8 mouse cellular contexts compared by ENCODE assay signal in the genomic region with DNA sequence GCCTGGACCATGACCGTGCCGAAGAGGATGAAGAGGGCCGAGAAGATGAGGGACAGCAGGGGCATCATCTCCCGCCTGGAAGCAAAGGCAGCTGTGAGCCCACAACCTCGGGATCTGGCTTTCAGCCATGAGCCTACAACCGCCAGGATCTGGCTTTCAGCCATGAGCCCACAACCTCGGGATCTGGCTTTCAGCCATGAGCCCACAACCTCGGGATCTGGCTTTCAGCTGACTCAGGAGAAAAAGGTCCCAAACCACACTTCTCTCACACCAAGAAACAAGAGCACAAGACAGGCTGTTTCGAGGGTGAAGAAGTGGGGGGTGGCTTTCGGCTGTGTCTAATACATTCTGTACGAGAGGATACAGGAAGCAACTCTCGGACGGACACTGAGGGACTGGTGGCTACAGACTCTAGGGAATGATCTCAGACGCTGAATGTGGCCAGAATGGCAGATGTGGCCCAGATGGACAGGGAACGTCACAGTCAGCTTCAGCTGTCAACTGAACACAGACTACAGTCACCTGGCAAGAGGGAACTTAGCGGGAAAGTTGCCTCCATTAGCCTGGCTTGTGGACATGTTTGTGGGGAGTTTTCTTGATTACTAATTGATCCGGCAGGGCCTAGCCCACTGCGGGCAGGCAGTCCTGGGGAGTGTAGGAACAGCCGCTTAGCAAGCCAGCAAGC. TPM values are rescaled to one million over a fixed set of nuclear protein-coding genes. Genes with fewer than 3 reads are reported as not detected.
DNase-seq lines count a peak whose midpoint lies in the region; ATAC-seq and TF ChIP-seq lines count a peak whose summit lies in the region.

No protein-coding gene starts in this region.

- peak overlapping the region; percentile 30 for H3K4me2 ChIP-seq in lung, embryonic 14.5 days
- peak overlapping the region; percentile 52 for H3K4me2 ChIP-seq in heart, embryonic 12.5 days
- peak overlapping the region; percentile 24 for H3K4me2 ChIP-seq in neural tube, embryonic 13.5 days

- H3K27ac ChIP-seq in lung, embryonic 14.5 days (ENCODE audit: low read depth) = peak overlapping the region; percentile 91
- H3K27ac ChIP-seq in brown adipose tissue, adult 24 weeks (replicated peaks; ENCODE audit: low read depth, low read length) = peak overlapping the region; percentile 77
- H3K27ac ChIP-seq in heart, embryonic 12.5 days (ENCODE audit: poor library complexity, severe bottlenecking) = peak overlapping the region; percentile 91
- H3K27ac ChIP-seq in neural tube, embryonic 13.5 days (replicated peaks) = peak overlapping the region; percentile 88

- TF ChIP-seq CTCF in lung, embryonic 14.5 days (IDR thresholded peaks at IDR 0.05; ENCODE audit: low read depth) = no peak
- TF ChIP-seq CTCF in lung, adult 2 months (IDR thresholded peaks at IDR 0.05; ENCODE audit: insufficient read depth, low read length) = no peak

- peak; percentile 94 for DNase-seq in lung, embryonic 14.5 days
- no peak for DNase-seq in lung, adult 2 months
- DNase-seq in kidney, postnatal 25 days = peak; percentile 58 to 59
- DNase-seq in thymus, postnatal 0 days (ENCODE audit: low spot score) = no peak
- DNase-seq in spleen, adult 12 weeks (ENCODE audit: low spot score) = no peak

- ATAC-seq in lung, embryonic 14.5 days (ENCODE audit: insufficient read depth) = peak; percentile 87
- ATAC-seq in heart, embryonic 12.5 days (ENCODE audit: insufficient number of reproducible peaks, low FRiP score) = 0 out of 2 replicates have a peak, but pooled peaks have one; percentile 27
- ATAC-seq in neural tube, embryonic 13.5 days (ENCODE audit: low read depth) = peak; percentile 75

- H3K4me1 ChIP-seq in lung, embryonic 14.5 days (ENCODE audit: insufficient read depth) = peaks cover 13% of the 10 kb centered on the region
- H3K4me1 ChIP-seq in lung, adult 2 months (ENCODE audit: control insufficient read depth, insufficient read depth, low read length) = 0 out of 2 replicates have a peak, but pooled peaks cover 2% of the 10 kb centered on the region
- peaks cover 3% of the 10 kb centered on the region; the same call in 1 of the 2 replicates for H3K4me1 ChIP-seq in brown adipose tissue, adult 24 weeks (ENCODE audit: control insufficient read depth, insufficient read depth, insufficient read length, low read length)
- peaks cover 34% of the 10 kb centered on the region for H3K4me1 ChIP-seq in heart, embryonic 12.5 days (replicated peaks)
- peaks cover 23% of the 10 kb centered on the region for H3K4me1 ChIP-seq in neural tube, embryonic 13.5 days (replicated peaks)

- no peaks in the 10 kb centered on the region for H3K9me3 ChIP-seq in lung, embryonic 14.5 days (ENCODE audit: low read depth, low read length)
- H3K9me3 ChIP-seq in heart, embryonic 12.5 days (replicated peaks) = no peaks in the 10 kb centered on the region
- no peaks in the 10 kb centered on the region for H3K9me3 ChIP-seq in neural tube, embryonic 13.5 days

- TF ChIP-seq POLR2A in lung, adult 2 months (IDR thresholded peaks at IDR 0.05; ENCODE audit: borderline replicate concordance, extremely low read depth, low read depth, low read length) = no peak

- H3K27me3 ChIP-seq in lung, embryonic 14.5 days (ENCODE audit: insufficient read depth, low read length) = no peaks in the 10 kb centered on the region
- H3K27me3 ChIP-seq in heart, embryonic 12.5 days (replicated peaks) = no peaks in the 10 kb centered on the region
- H3K27me3 ChIP-seq in neural tube, embryonic 13.5 days = no peaks in the 10 kb centered on the region

- WGBS in lung, embryonic 14.5 days = 27% methylated on average over 19 of the region's 19 CpGs
- 37% methylated on average over 19 of the region's 19 CpGs for WGBS in lung, adult 2 months
- WGBS in heart, embryonic 12.5 days = 43% methylated on average over 19 of the region's 19 CpGs
- WGBS in neural tube, embryonic 13.5 days = 48% methylated on average over 19 of the region's 19 CpGs

- 0 out of 2 replicates have a peak overlapping the region, but pooled peaks have one; percentile 4 for H3K9ac ChIP-seq in lung, embryonic 14.5 days
- H3K9ac ChIP-seq in heart, embryonic 12.5 days = 0 out of 2 replicates have a peak overlapping the region, but pooled peaks have one; percentile 42
- no peak overlapping the region for H3K9ac ChIP-seq in neural tube, embryonic 13.5 days

- no peak overlapping the region for H3K4me3 ChIP-seq in lung, embryonic 14.5 days (ENCODE audit: low read depth, low read length)
- no peak overlapping the region for H3K4me3 ChIP-seq in lung, adult 2 months (replicated peaks; ENCODE audit: extremely low read depth, low read depth, low read length)
- no peak overlapping the region for H3K4me3 ChIP-seq in brown adipose tissue, adult 24 weeks (ENCODE audit: insufficient read depth, low read depth, low read length)
- no peak overlapping the region for H3K4me3 ChIP-seq in heart, embryonic 12.5 days
- H3K4me3 ChIP-seq in neural tube, embryonic 13.5 days = no peak overlapping the region

- peaks cover 84% of the 10 kb centered on the region for H3K36me3 ChIP-seq in lung, embryonic 14.5 days (ENCODE audit: insufficient read depth)
- peaks cover 79% of the 10 kb centered on the region for H3K36me3 ChIP-seq in heart, embryonic 12.5 days
- peaks cover 94% of the 10 kb centered on the region for H3K36me3 ChIP-seq in neural tube, embryonic 13.5 days

RNA-seq across cellular contexts. Expression of gene Agmat, which starts 20.3 kb away (rescaled TPM):
- not detected in 2 replicates for polyA plus RNA-seq in lung, embryonic 14.5 days (2014; fragmentation: Nextera tagmentation; extraction: Ambion mirVana)
- 0.15 and 0.28 TPM in 2 replicates for polyA plus RNA-seq in lung, adult 2 months (2012; rRNA removed)
- not detected in 2 replicates for polyA plus RNA-seq in brown adipose tissue, adult 24 weeks (2012; ENCODE audit: insufficient read depth, insufficient read length, missing spikeins)
- polyA plus RNA-seq in heart, embryonic 12.5 days (2016; fragmentation: Nextera tagmentation; extraction: Ambion mirVana) = 0.92 and 1.3 TPM in 2 replicates
- polyA plus RNA-seq in neural tube, embryonic 13.5 days (2015; fragmentation: Nextera tagmentation; extraction: Ambion mirVana) = not detected in 2 replicates
- 0.22 TPM in 1 of 2 replicates, not detected in the other for polyA plus RNA-seq in thymus, postnatal 0 days (2015; fragmentation: Nextera tagmentation; extraction: Ambion mirVana)

RNA-seq across cellular contexts. Expression of gene Dnajc16, which starts 23.9 kb away (rescaled TPM):
- polyA plus RNA-seq in lung, embryonic 14.5 days (2014; fragmentation: Nextera tagmentation; extraction: Ambion mirVana) = 3.5 and 4.2 TPM in 2 replicates
- polyA plus RNA-seq in lung, adult 2 months (2012; rRNA removed) = 9.6 and 12.0 TPM in 2 replicates
- 4.7 and 6.4 TPM in 2 replicates for polyA plus RNA-seq in brown adipose tissue, adult 24 weeks (2012; ENCODE audit: insufficient read depth, insufficient read length, missing spikeins)
- polyA plus RNA-seq in heart, embryonic 12.5 days (2016; fragmentation: Nextera tagmentation; extraction: Ambion mirVana) = 5.0 and 6.1 TPM in 2 replicates
- 6.0 and 6.6 TPM in 2 replicates for polyA plus RNA-seq in neural tube, embryonic 13.5 days (2015; fragmentation: Nextera tagmentation; extraction: Ambion mirVana)
- polyA plus RNA-seq in thymus, postnatal 0 days (2015; fragmentation: Nextera tagmentation; extraction: Ambion mirVana) = 2.5 and 2.9 TPM in 2 replicates

RNA-seq across cellular contexts. Expression of gene Casp9, which starts 26.6 kb away (rescaled TPM):
- 21.5 and 22.3 TPM in 2 replicates for polyA plus RNA-seq in lung, embryonic 14.5 days (2014; fragmentation: Nextera tagmentation; extraction: Ambion mirVana)
- polyA plus RNA-seq in lung, adult 2 months (2012; rRNA removed) = 17.7 and 19.0 TPM in 2 replicates
- polyA plus RNA-seq in brown adipose tissue, adult 24 weeks (2012; ENCODE audit: insufficient read depth, insufficient read length, missing spikeins) = 6.1 and 7.7 TPM in 2 replicates
- polyA plus RNA-seq in heart, embryonic 12.5 days (2016; fragmentation: Nextera tagmentation; extraction: Ambion mirVana) = 21.1 and 21.6 TPM in 2 replicates
- polyA plus RNA-seq in neural tube, embryonic 13.5 days (2015; fragmentation: Nextera tagmentation; extraction: Ambion mirVana) = 19.8 and 22.9 TPM in 2 replicates
- polyA plus RNA-seq in thymus, postnatal 0 days (2015; fragmentation: Nextera tagmentation; extraction: Ambion mirVana) = 9.0 and 9.9 TPM in 2 replicates

RNA-seq across cellular contexts. Expression of gene Ddi2, which starts 43.6 kb away (rescaled TPM):
- 19.8 and 21.5 TPM in 2 replicates for polyA plus RNA-seq in lung, embryonic 14.5 days (2014; fragmentation: Nextera tagmentation; extraction: Ambion mirVana)
- polyA plus RNA-seq in lung, adult 2 months (2012; rRNA removed) = 19.7 and 20.2 TPM in 2 replicates
- 9.4 and 12.3 TPM in 2 replicates for polyA plus RNA-seq in brown adipose tissue, adult 24 weeks (2012; ENCODE audit: insufficient read depth, insufficient read length, missing spikeins)
- 24.8 and 24.9 TPM in 2 replicates for polyA plus RNA-seq in heart, embryonic 12.5 days (2016; fragmentation: Nextera tagmentation; extraction: Ambion mirVana)
- polyA plus RNA-seq in neural tube, embryonic 13.5 days (2015; fragmentation: Nextera tagmentation; extraction: Ambion mirVana) = 15.4 and 17.9 TPM in 2 replicates
- polyA plus RNA-seq in thymus, postnatal 0 days (2015; fragmentation: Nextera tagmentation; extraction: Ambion mirVana) = 12.3 and 12.8 TPM in 2 replicates

RNA-seq across cellular contexts. Expression of gene Cela2a, which starts 59.1 kb away (rescaled TPM):
- not detected in 2 replicates for polyA plus RNA-seq in lung, embryonic 14.5 days (2014; fragmentation: Nextera tagmentation; extraction: Ambion mirVana)
- polyA plus RNA-seq in lung, adult 2 months (2012; rRNA removed) = 1.5 and 37.8 TPM in 2 replicates
- not detected in 2 replicates for polyA plus RNA-seq in brown adipose tissue, adult 24 weeks (2012; ENCODE audit: insufficient read depth, insufficient read length, missing spikeins)
- not detected in 2 replicates for polyA plus RNA-seq in heart, embryonic 12.5 days (2016; fragmentation: Nextera tagmentation; extraction: Ambion mirVana)
- polyA plus RNA-seq in neural tube, embryonic 13.5 days (2015; fragmentation: Nextera tagmentation; extraction: Ambion mirVana) = not detected in 2 replicates
- 0.12 and 0.13 TPM in 2 replicates for polyA plus RNA-seq in thymus, postnatal 0 days (2015; fragmentation: Nextera tagmentation; extraction: Ambion mirVana)

Comparison
In these comparisons a context has a peak if more than half of its experiments do, and no peak if none do; other contexts are left out.
1. DNase-seq: peak in lung, embryonic 14.5 days (single experiment) and kidney, postnatal 25 days (2 of 2); none in lung, adult 2 months (single experiment), thymus, postnatal 0 days (single experiment) and spleen, adult 12 weeks (single experiment).
2. ATAC-seq: peak in every context shown above with its lines; median percentile 87 in lung, embryonic 14.5 days; 75 in neural tube, embryonic 13.5 days; 27 in heart, embryonic 12.5 days.
3. Peak in every context shown above with its lines, with median percentiles within 50 percentile points of each other: H3K27ac ChIP-seq and H3K4me2 ChIP-seq.